Mouse (Mus musculus): Measurements from ENCODE around the gene Prrt3. TPM values are rescaled to one million over a fixed set of nuclear protein-coding genes. Genes with fewer than 3 reads are reported as not detected.
A peak's percentile ranks its signal among the peaks of the same experiment; 100 is the strongest.

The Prrt3 gene
- polyA plus RNA-seq, 1 experiment from 2014 or later: 0.94 TPM

DNA sequence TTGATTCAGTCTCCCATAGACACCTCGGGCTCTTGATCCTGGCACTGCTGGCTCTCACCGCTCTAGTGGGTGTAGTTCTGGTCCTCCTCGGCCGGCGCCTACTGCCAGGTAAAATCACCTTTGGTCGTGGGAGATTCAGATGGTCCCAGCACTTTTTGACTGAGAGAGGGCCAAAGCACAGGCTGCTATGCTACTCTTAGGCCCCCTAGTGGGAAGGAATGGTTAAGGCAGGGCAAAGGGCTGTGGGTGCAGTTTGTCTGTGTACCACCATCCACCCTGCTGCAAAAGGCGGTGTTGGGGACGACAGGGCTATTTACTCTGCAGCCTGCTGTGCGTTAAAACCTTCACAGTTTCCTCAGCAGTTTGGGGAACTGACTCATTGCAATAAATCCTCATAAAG lies 32.7 kb downstream of the Prrt3 start:
- H3K27me3 ChIP-seq (ENCODE audit: control insufficient read depth, insufficient read depth, low read length): peaks cover 7% of the 10 kb centered on the region; the same call in 1 of the 2 replicates
- peak overlapping the region; percentile 56 for H3K4me2 ChIP-seq (ENCODE audit: low read depth)
- H3K27ac ChIP-seq (ENCODE audit: low read depth, low read length): no peak overlapping the region
- no peaks in the 10 kb centered on the region for H3K36me3 ChIP-seq (ENCODE audit: control insufficient read depth, insufficient read depth, low read length)
- WGBS: 11% methylated on average over 9 of the region's 9 CpGs
- H3K4me3 ChIP-seq (ENCODE audit: low read depth, low read length): peak overlapping the region; percentile 33
- ATAC-seq (ENCODE audit: insufficient read depth, low FRiP score, low TSS enrichment) (peak; percentile 62), DNase-seq (ENCODE audit: low spot score) (peak; percentile 70)
- no peaks in the 10 kb centered on the region for H3K9me3 ChIP-seq (ENCODE audit: control insufficient read depth, low read length)
- peaks cover 5% of the 10 kb centered on the region for H3K4me1 ChIP-seq (ENCODE audit: control insufficient read depth, insufficient read depth, low read length)
- H3K9ac ChIP-seq (ENCODE audit: low read length): peak overlapping the region; percentile 52

- no peak overlapping the region for H3K9ac ChIP-seq (ENCODE audit: low read length)
- H3K4me1 ChIP-seq (ENCODE audit: control insufficient read depth, insufficient read depth, low read length): peaks cover 5% of the 10 kb centered on the region
- H3K27me3 ChIP-seq (ENCODE audit: control insufficient read depth, insufficient read depth, low read length): peaks cover 7% of the 10 kb centered on the region; the same call in 1 of the 2 replicates
- H3K4me3 ChIP-seq (ENCODE audit: low read depth, low read length): no peak overlapping the region
- no peaks in the 10 kb centered on the region for H3K36me3 ChIP-seq (ENCODE audit: control insufficient read depth, insufficient read depth, low read length)
- 63% methylated on average over 3 of the region's 3 CpGs for WGBS
- ATAC-seq (ENCODE audit: insufficient read depth, low FRiP score, low TSS enrichment): no peak
- DNase-seq (ENCODE audit: low spot score): no peak
- no peaks in the 10 kb centered on the region for H3K9me3 ChIP-seq (ENCODE audit: control insufficient read depth, low read length)
- H3K27ac ChIP-seq (ENCODE audit: low read depth, low read length): no peak overlapping the region
- no peak overlapping the region for H3K4me2 ChIP-seq (ENCODE audit: low read depth)
Measured at GRCm38 (mm10) chr6:113468512-113468911, 33.2 kb downstream of the Prrt3 start.

DNA sequence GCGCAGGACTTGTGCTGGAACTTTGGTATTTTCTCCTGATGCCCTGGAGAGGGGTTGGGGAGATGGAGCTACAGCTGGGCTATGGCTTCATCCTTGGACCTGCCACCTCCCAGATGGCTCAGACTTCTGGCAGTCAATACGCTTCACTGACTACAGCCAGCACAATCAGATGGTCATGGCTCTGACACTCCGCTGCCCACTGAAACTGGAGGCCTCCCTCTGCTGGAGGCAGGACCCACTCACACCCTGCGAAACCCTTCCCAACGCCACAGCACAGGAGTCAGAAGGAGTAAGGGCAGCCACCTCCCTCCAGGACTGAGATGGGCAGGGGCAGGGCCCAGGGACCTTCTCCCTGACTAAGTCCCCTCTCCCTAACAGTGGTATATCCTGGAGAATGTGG lies 36.1 kb downstream of the Prrt3 start:
- no peaks in the 10 kb centered on the region for H3K36me3 ChIP-seq (ENCODE audit: control insufficient read depth, insufficient read depth, low read length)
- ATAC-seq (ENCODE audit: insufficient read depth, low FRiP score, low TSS enrichment): no peak
- H3K27ac ChIP-seq (ENCODE audit: low read depth, low read length): no peak overlapping the region
- H3K9ac ChIP-seq (ENCODE audit: low read length): no peak overlapping the region
- no peak overlapping the region for H3K4me2 ChIP-seq (ENCODE audit: low read depth)
- H3K27me3 ChIP-seq (ENCODE audit: control insufficient read depth, insufficient read depth, low read length): peaks cover 5% of the 10 kb centered on the region; the same call in 1 of the 2 replicates
- no peak for DNase-seq (ENCODE audit: low spot score)
- 53% methylated on average over 5 of the region's 5 CpGs for WGBS
- H3K9me3 ChIP-seq (ENCODE audit: control insufficient read depth, low read length): no peaks in the 10 kb centered on the region
- H3K4me1 ChIP-seq (ENCODE audit: control insufficient read depth, insufficient read depth, low read length): peaks cover 5% of the 10 kb centered on the region; the same call in 1 of the 2 replicates
- H3K4me3 ChIP-seq (ENCODE audit: low read depth, low read length): no peak overlapping the region

DNA sequence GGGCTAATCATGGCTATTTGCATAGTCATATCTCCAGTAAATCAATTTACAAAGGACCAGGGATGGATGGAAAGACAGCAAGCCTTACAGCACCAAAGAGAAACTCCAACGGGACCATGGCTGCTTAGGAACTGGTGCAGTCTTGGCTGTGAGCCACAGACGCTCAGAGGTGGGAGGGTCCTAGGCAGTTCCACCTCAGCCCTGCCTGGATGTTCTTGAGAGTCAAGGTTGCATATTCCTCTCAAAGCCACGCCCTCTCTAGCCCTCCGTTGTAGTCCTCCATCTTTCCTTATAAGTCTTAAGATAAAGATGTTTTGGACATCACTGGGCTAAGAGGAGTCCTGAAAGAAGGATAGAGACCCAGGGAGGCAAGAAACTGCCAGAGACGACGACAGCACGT lies 37.7 kb downstream of the Prrt3 start:
- 70% methylated on average over 7 of the region's 7 CpGs for WGBS

GRCm38 (mm10) chr6:113458635-113459034 lies 43.1 kb downstream of the Prrt3 start:
- ATAC-seq (ENCODE audit: insufficient read depth, low FRiP score, low TSS enrichment): no peak
- 72% methylated on average over 10 of the region's 10 CpGs for WGBS

More for the DNA sequence above, 37.7 kb downstream of the Prrt3 start:
- no peak overlapping the region for H3K9ac ChIP-seq (ENCODE audit: low read length)
- no peaks in the 10 kb centered on the region for H3K27me3 ChIP-seq (ENCODE audit: control insufficient read depth, insufficient read depth, low read length)
- no peaks in the 10 kb centered on the region for H3K4me1 ChIP-seq (ENCODE audit: control insufficient read depth, insufficient read depth, low read length)
- no peaks in the 10 kb centered on the region for H3K36me3 ChIP-seq (ENCODE audit: control insufficient read depth, insufficient read depth, low read length)
- no peak for ATAC-seq (ENCODE audit: insufficient read depth, low FRiP score, low TSS enrichment)
- no peaks in the 10 kb centered on the region for H3K9me3 ChIP-seq (ENCODE audit: control insufficient read depth, low read length)
- DNase-seq (ENCODE audit: low spot score): no peak
- H3K27ac ChIP-seq (ENCODE audit: low read depth, low read length): no peak overlapping the region
- H3K4me2 ChIP-seq (ENCODE audit: low read depth): no peak overlapping the region
- no peak overlapping the region for H3K4me3 ChIP-seq (ENCODE audit: low read depth, low read length)

DNA sequence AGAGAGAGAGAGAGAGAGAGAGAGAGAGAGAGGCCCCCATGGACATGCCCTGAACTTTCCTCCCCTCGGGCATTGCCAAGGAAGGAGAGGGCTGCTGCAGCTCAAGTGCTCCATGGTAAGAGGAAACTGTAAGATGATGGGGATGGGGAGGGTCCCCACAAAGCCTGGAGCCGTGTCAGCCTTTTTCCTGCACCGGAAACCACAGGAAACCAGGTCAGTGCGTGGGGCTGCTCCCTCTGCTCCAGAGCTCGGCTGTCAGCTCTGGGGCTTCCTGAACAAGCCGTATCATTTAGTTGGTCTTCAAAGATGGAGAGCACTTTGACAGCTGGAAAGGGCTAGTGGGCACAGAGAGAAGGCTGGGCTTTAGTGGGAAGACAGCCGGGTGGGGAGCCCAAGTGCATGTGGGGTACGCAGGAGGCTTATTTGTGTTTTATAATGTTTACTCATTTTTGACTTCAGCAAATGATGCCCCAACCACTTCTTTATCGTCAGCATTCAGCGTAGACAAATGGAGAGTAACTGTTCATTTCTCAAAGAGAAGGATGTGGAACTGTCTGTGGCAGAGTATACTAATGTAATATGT lies 43.7 kb downstream of the Prrt3 start, which contains the start of gene Il17re:
Gene Il17re (plus strand): TSS at position 533 of the 583 bp plus-strand sequence.
- H3K9me3 ChIP-seq (ENCODE audit: control insufficient read depth, low read length): no peaks in the 10 kb centered on the region
- H3K4me1 ChIP-seq (ENCODE audit: control insufficient read depth, insufficient read depth, low read length): no peaks in the 10 kb centered on the region
- no peaks in the 10 kb centered on the region for H3K27me3 ChIP-seq (ENCODE audit: control insufficient read depth, insufficient read depth, low read length)
- H3K36me3 ChIP-seq (ENCODE audit: control insufficient read depth, insufficient read depth, low read length): no peaks in the 10 kb centered on the region
- no peak for DNase-seq (ENCODE audit: low spot score)
- H3K9ac ChIP-seq (ENCODE audit: low read length): no peak within 1 kb of the TSS
- H3K4me3 ChIP-seq (ENCODE audit: low read depth, low read length): no peak within 1 kb of the TSS
- no peak for ATAC-seq (ENCODE audit: insufficient read depth, low FRiP score, low TSS enrichment)
- no peak within 1 kb of the TSS for H3K27ac ChIP-seq (ENCODE audit: low read depth, low read length)
- no peak within 1 kb of the TSS for H3K4me2 ChIP-seq (ENCODE audit: low read depth)
- WGBS: 76% methylated on average over 10 of the region's 10 CpGs

More at GRCm38 (mm10) chr6:113458635-113459034, 43.1 kb downstream of the Prrt3 start:
- H3K9me3 ChIP-seq (ENCODE audit: control insufficient read depth, low read length): no peaks in the 10 kb centered on the region
- DNase-seq (ENCODE audit: low spot score): no peak
- H3K4me2 ChIP-seq (ENCODE audit: low read depth): no peak overlapping the region
- H3K4me1 ChIP-seq (ENCODE audit: control insufficient read depth, insufficient read depth, low read length): no peaks in the 10 kb centered on the region
- no peak overlapping the region for H3K4me3 ChIP-seq (ENCODE audit: low read depth, low read length)
- H3K9ac ChIP-seq (ENCODE audit: low read length): no peak overlapping the region
- H3K36me3 ChIP-seq (ENCODE audit: control insufficient read depth, insufficient read depth, low read length): no peaks in the 10 kb centered on the region
- H3K27me3 ChIP-seq (ENCODE audit: control insufficient read depth, insufficient read depth, low read length): no peaks in the 10 kb centered on the region
- no peak overlapping the region for H3K27ac ChIP-seq (ENCODE audit: low read depth, low read length)

DNA sequence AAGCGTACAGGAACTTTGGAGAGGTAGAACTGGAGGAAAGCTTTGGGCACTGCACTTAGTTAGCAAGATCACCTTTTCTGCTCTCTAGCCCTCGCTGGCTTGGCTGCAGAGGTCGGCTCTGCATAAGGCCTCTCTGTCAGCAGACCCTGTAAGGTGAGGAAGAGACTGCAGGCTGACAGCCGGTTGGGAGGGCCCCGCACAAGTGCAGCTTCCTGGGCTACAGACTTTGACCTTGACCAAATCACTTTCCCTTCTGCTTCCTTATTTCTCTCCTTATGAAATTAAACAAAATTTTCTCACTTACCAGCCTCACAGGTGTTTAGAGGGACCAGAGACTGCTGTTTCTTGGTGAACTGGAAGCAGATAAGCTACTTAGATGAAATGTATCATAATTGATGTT lies 46.7 kb downstream of the Prrt3 start:
- H3K4me1 ChIP-seq (ENCODE audit: control insufficient read depth, insufficient read depth, low read length): no peaks in the 10 kb centered on the region
- H3K36me3 ChIP-seq (ENCODE audit: control insufficient read depth, insufficient read depth, low read length): no peaks in the 10 kb centered on the region
- no peaks in the 10 kb centered on the region for H3K27me3 ChIP-seq (ENCODE audit: control insufficient read depth, insufficient read depth, low read length)
- no peak overlapping the region for H3K4me2 ChIP-seq (ENCODE audit: low read depth)
- no peak overlapping the region for H3K27ac ChIP-seq (ENCODE audit: low read depth, low read length)
- ATAC-seq (ENCODE audit: insufficient read depth, low FRiP score, low TSS enrichment): no peak
- no peak overlapping the region for H3K4me3 ChIP-seq (ENCODE audit: low read depth, low read length)
- DNase-seq (ENCODE audit: low spot score): no peak
- no peak overlapping the region for H3K9ac ChIP-seq (ENCODE audit: low read length)
- WGBS: 70% methylated on average over 5 of the region's 5 CpGs
- no peaks in the 10 kb centered on the region for H3K9me3 ChIP-seq (ENCODE audit: control insufficient read depth, low read length)

DNA sequence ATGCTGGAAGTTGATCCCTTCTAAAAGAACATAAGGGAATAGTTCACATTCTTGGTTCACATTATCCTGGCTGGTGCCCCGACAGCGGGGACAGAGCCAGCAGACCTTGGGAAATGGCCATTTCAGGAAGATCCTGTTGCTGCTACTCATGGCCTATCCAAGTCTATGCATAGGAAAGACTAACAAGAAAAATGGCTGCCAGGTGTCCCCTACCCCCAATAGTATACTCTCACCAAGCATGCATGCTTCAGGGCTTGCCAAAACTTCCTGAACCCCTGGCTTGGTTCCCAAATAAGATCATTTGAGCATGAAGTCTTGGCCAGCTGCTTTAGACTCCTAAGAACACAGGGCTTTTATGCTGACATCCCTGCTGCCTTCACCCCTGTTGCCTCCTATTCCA lies 49.9 kb downstream of the Prrt3 start:
- no peak for DNase-seq (ENCODE audit: low spot score)
- WGBS: 88% methylated on average over 2 of the region's 2 CpGs
- no peaks in the 10 kb centered on the region for H3K27me3 ChIP-seq (ENCODE audit: control insufficient read depth, insufficient read depth, low read length)
- no peaks in the 10 kb centered on the region for H3K9me3 ChIP-seq (ENCODE audit: control insufficient read depth, low read length)
- H3K4me1 ChIP-seq (ENCODE audit: control insufficient read depth, insufficient read depth, low read length): no peaks in the 10 kb centered on the region
- H3K27ac ChIP-seq (ENCODE audit: low read depth, low read length): no peak overlapping the region
- no peak overlapping the region for H3K4me3 ChIP-seq (ENCODE audit: low read depth, low read length)
- H3K9ac ChIP-seq (ENCODE audit: low read length): no peak overlapping the region
- peaks cover 13% of the 10 kb centered on the region for H3K36me3 ChIP-seq (ENCODE audit: control insufficient read depth, insufficient read depth, low read length)
- ATAC-seq (ENCODE audit: insufficient read depth, low FRiP score, low TSS enrichment): no peak
- no peak overlapping the region for H3K4me2 ChIP-seq (ENCODE audit: low read depth)

- Histone ChIP-seq H3K27ac (ENCODE audit: low read depth, low read length) (no peak overlapping the region), H3K4me1 (ENCODE audit: control insufficient read depth, insufficient read depth, low read length) (peaks cover 5% of the 10 kb centered on the region; the same call in 1 of the 2 replicates)
- no peak for DNase-seq (ENCODE audit: low spot score)
Measured at GRCm38 (mm10) chr6:113447639-113448038, 54.1 kb downstream of the Prrt3 start.

More at GRCm38 (mm10) chr6:113447639-113448038, 54.1 kb downstream of the Prrt3 start:
- no peaks in the 10 kb centered on the region for H3K9me3 ChIP-seq (ENCODE audit: control insufficient read depth, low read length)
- WGBS: 93% methylated on average over 4 of the region's 4 CpGs
- no peak overlapping the region for H3K4me2 ChIP-seq (ENCODE audit: low read depth)
- no peak overlapping the region for H3K4me3 ChIP-seq (ENCODE audit: low read depth, low read length)
- peaks cover 13% of the 10 kb centered on the region for H3K36me3 ChIP-seq (ENCODE audit: control insufficient read depth, insufficient read depth, low read length)
- no peak for ATAC-seq (ENCODE audit: insufficient read depth, low FRiP score, low TSS enrichment)
- H3K9ac ChIP-seq (ENCODE audit: low read length): no peak overlapping the region
- H3K27me3 ChIP-seq (ENCODE audit: control insufficient read depth, insufficient read depth, low read length): no peaks in the 10 kb centered on the region

Measured in neural tube, embryonic 11.5 days (tissue).